Comparison of ENCODE assay signal across 7 mouse cellular contexts in the genomic region with DNA sequence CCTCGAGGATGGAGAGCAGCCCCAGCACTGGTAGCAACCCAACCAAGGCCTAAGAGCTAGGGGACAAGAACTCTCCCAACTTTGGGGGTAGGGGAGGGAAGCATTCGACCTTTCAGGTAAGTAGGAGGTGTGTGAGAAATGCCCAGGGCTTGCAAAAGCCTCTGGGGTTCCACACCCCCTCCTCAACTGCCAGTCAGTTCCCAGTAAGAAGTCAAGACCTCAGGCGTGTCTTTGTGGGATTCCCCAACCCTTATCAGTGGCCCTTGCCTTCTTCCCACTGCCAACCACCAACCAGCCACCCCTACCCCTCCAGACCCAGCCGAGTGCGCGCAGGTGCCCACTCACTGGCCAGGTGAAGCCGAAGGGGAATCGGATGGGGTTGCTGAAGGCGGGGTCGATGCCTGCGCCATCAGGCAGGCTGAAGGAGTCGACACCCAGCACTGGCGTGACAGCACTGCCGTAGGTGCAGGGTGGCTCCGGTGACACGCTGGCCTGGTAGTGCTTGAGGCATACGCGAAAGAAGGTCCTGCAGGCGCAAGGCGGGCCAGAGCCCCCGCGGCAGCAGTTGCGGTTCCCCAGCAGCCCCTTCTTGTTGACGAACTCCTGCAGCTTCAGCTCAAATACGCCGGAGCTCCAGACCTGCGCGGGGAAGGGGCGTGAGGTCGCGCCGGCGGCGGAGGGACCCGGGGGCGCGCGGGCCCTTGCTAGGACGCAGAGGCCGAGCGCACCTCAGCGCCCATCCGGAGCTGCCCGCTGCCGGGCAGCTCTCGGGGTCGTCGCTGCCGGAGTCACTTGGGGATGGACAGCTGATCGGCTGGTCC. TPM values are rescaled to one million over a fixed set of nuclear protein-coding genes. Genes with fewer than 3 reads are reported as not detected.
DNase-seq lines count a peak whose midpoint lies in the region; ATAC-seq and TF ChIP-seq lines count a peak whose summit lies in the region.

No protein-coding gene starts in this region.

- intact Hi-C loops in left cerebral cortex, postnatal 4 days (cut with DNase I), result loop anchor here (10.0 kb wide), 1 partner anchor 170 kb away; no protein-coding TSS in a partner anchor

- H3K9me3 ChIP-seq in forebrain, embryonic 15.5 days, result no peaks in the 10 kb centered on the region
- no peaks in the 10 kb centered on the region for H3K9me3 ChIP-seq in kidney, embryonic 16.5 days (ENCODE audit: low read length)
- H3K9me3 ChIP-seq in neural tube, embryonic 11.5 days (ENCODE audit: control insufficient read depth, low read length), result no peaks in the 10 kb centered on the region

- peak; percentile 2 for DNase-seq in thymus, adult 2 months
- no peak for DNase-seq in thymus, postnatal 25 days
- DNase-seq in neural tube, embryonic 11.5 days (ENCODE audit: low spot score), result peak; percentile 33
- no peak for DNase-seq in left cerebral cortex, adult 8-10 months (ENCODE audit: low spot score in 2 of 2)
- no peak for DNase-seq in left cerebral cortex, postnatal 4 days

- H3K27me3 ChIP-seq in thymus, adult 2 months (ENCODE audit: control insufficient read depth, insufficient read depth, low read length), result peaks cover 12% of the 10 kb centered on the region
- H3K27me3 ChIP-seq in forebrain, embryonic 15.5 days, result no peaks in the 10 kb centered on the region
- H3K27me3 ChIP-seq in kidney, embryonic 16.5 days (ENCODE audit: insufficient read depth, low read length), result peaks cover 37% of the 10 kb centered on the region
- H3K27me3 ChIP-seq in neural tube, embryonic 11.5 days (ENCODE audit: control insufficient read depth, insufficient read depth, low read length), result peaks cover 6% of the 10 kb centered on the region; the same call in 1 of the 2 replicates

- TF ChIP-seq CTCF in thymus, adult 2 months (IDR thresholded peaks at IDR 0.05; ENCODE audit: borderline replicate concordance, control insufficient read depth, extremely low read depth, insufficient read depth, low read length, poor library complexity), result no peak

- TF ChIP-seq POLR2A in thymus, adult 2 months (IDR thresholded peaks at IDR 0.05; ENCODE audit: control insufficient read depth, extremely low read depth, insufficient read depth, low read length, poor library complexity), result no peak

- no peaks in the 10 kb centered on the region for H3K36me3 ChIP-seq in thymus, adult 2 months (ENCODE audit: control insufficient read depth, insufficient read depth, low read length)
- peaks cover 15% of the 10 kb centered on the region for H3K36me3 ChIP-seq in forebrain, embryonic 15.5 days
- H3K36me3 ChIP-seq in kidney, embryonic 16.5 days (ENCODE audit: insufficient read depth, low read length), result 0 out of 2 replicates have a peak, but pooled peaks cover 8% of the 10 kb centered on the region
- H3K36me3 ChIP-seq in neural tube, embryonic 11.5 days (ENCODE audit: control insufficient read depth, insufficient read depth, low read length), result peaks cover 9% of the 10 kb centered on the region; the same call in 1 of the 2 replicates

- peaks cover 13% of the 10 kb centered on the region for H3K4me1 ChIP-seq in thymus, adult 2 months (replicated peaks; ENCODE audit: control insufficient read depth, insufficient read depth, low read length)
- peaks cover 80% of the 10 kb centered on the region for H3K4me1 ChIP-seq in forebrain, embryonic 15.5 days
- peaks cover 41% of the 10 kb centered on the region for H3K4me1 ChIP-seq in kidney, embryonic 16.5 days (ENCODE audit: insufficient read depth, low read length)
- peaks cover 53% of the 10 kb centered on the region for H3K4me1 ChIP-seq in neural tube, embryonic 11.5 days (ENCODE audit: control insufficient read depth, insufficient read depth, low read length)

- WGBS in thymus, adult 2 months, result 3% methylated on average over 45 of the region's 50 CpGs
- 2% methylated on average over 49 of the region's 50 CpGs for WGBS in forebrain, embryonic 15.5 days
- 2% methylated on average over 50 of the region's 50 CpGs for WGBS in kidney, embryonic 16.5 days
- WGBS in neural tube, embryonic 11.5 days, result under 1% methylated on average over 50 of the region's 50 CpGs

- H3K9ac ChIP-seq in forebrain, embryonic 15.5 days (replicated peaks), result peak overlapping the region; percentile 90
- peak overlapping the region; percentile 73 for H3K9ac ChIP-seq in kidney, embryonic 16.5 days (replicated peaks; ENCODE audit: low read length)
- peak overlapping the region; percentile 82 for H3K9ac ChIP-seq in neural tube, embryonic 11.5 days (ENCODE audit: low read length)

- H3K27ac ChIP-seq in thymus, adult 2 months (ENCODE audit: control insufficient read depth, insufficient read depth, low read length), result no peak overlapping the region
- H3K27ac ChIP-seq in forebrain, embryonic 15.5 days (replicated peaks), result peak overlapping the region; percentile 96
- peak overlapping the region; percentile 67; the same call in 1 of the 2 replicates for H3K27ac ChIP-seq in kidney, embryonic 16.5 days (ENCODE audit: low read length)
- peak overlapping the region; percentile 96 for H3K27ac ChIP-seq in neural tube, embryonic 11.5 days (ENCODE audit: low read depth, low read length)

- H3K4me3 ChIP-seq in thymus, adult 2 months (ENCODE audit: control insufficient read depth, insufficient read depth, low read length), result peak overlapping the region; percentile 47
- peak overlapping the region; percentile 91 for H3K4me3 ChIP-seq in forebrain, embryonic 15.5 days
- H3K4me3 ChIP-seq in kidney, embryonic 16.5 days (ENCODE audit: low read length), result peak overlapping the region; percentile 74
- peak overlapping the region; percentile 60 for H3K4me3 ChIP-seq in neural tube, embryonic 11.5 days (ENCODE audit: low read depth, low read length)

- no peak for ATAC-seq in forebrain, embryonic 15.5 days (replicated peaks)
- ATAC-seq in kidney, embryonic 16.5 days (ENCODE audit: low FRiP score, low TSS enrichment), result no peak
- no peak for ATAC-seq in neural tube, embryonic 11.5 days (ENCODE audit: insufficient read depth, low FRiP score, low TSS enrichment)

- peak overlapping the region; percentile 66 for H3K4me2 ChIP-seq in forebrain, embryonic 15.5 days (replicated peaks)
- H3K4me2 ChIP-seq in kidney, embryonic 16.5 days (replicated peaks; ENCODE audit: low read depth, low read length), result peak overlapping the region; percentile 97
- peak overlapping the region; percentile 92 for H3K4me2 ChIP-seq in neural tube, embryonic 11.5 days (ENCODE audit: low read depth)

RNA-seq across cellular contexts. Expression of a gene that starts 2.1 kb away (rescaled TPM):
- polyA plus RNA-seq in thymus, adult 2 months (2012; rRNA removed), result 5.8 and 9.8 TPM in 2 replicates
- 34.6 and 35.9 TPM in 2 replicates for polyA plus RNA-seq in forebrain, embryonic 15.5 days (2015; fragmentation: Nextera tagmentation; extraction: Ambion mirVana)
- 34.4 and 36.9 TPM in 2 replicates for polyA plus RNA-seq in kidney, embryonic 16.5 days (2015; fragmentation: Nextera tagmentation; extraction: Ambion mirVana)
- 57.7 and 64.2 TPM in 2 replicates for polyA plus RNA-seq in neural tube, embryonic 11.5 days (2014; fragmentation: Nextera tagmentation; extraction: Ambion mirVana)
- total RNA-seq in left cerebral cortex, adult 8-10 months (2022), result 10 to 100 TPM in 1 of 4 experiments, 1 to 10 TPM in 3; 5.8 to 10.6 (median 8.0) TPM
- total RNA-seq in left cerebral cortex, postnatal 4 days (2021), result 10 to 100 TPM; 18.9 to 20.8 TPM

RNA-seq across cellular contexts. Expression of a gene that starts 21.5 kb away (rescaled TPM):
- polyA plus RNA-seq in thymus, adult 2 months (2012; rRNA removed), result 13.0 and 13.2 TPM in 2 replicates
- polyA plus RNA-seq in forebrain, embryonic 15.5 days (2015; fragmentation: Nextera tagmentation; extraction: Ambion mirVana), result 47.8 and 48.6 TPM in 2 replicates
- 31.4 and 32.4 TPM in 2 replicates for polyA plus RNA-seq in kidney, embryonic 16.5 days (2015; fragmentation: Nextera tagmentation; extraction: Ambion mirVana)
- 36.6 and 37.2 TPM in 2 replicates for polyA plus RNA-seq in neural tube, embryonic 11.5 days (2014; fragmentation: Nextera tagmentation; extraction: Ambion mirVana)
- total RNA-seq in left cerebral cortex, adult 8-10 months (2022), result 10 to 100 TPM; 44.8 to 48.3 (median 45.6) TPM
- 10 to 100 TPM; 39.8 to 40.4 TPM for total RNA-seq in left cerebral cortex, postnatal 4 days (2021)

Comparison
In these comparisons a context has a peak if more than half of its experiments do, and no peak if none do; other contexts are left out.
1. DNase-seq: peak in thymus, adult 2 months (single experiment) and neural tube, embryonic 11.5 days (single experiment); none in thymus, postnatal 25 days (single experiment), left cerebral cortex, adult 8-10 months (0 of 2) and left cerebral cortex, postnatal 4 days (single experiment).
2. Peak in every context shown above with its lines, with median percentiles within 50 percentile points of each other: H3K4me3 ChIP-seq, H3K4me2 ChIP-seq and H3K9ac ChIP-seq.